Mouse (Mus musculus) hindbrain, embryonic 15.5 days (tissue): Measurements from ENCODE around the gene Abhd12b. TPM values are rescaled to one million over a fixed set of nuclear protein-coding genes. Genes with fewer than 3 reads are reported as not detected.

Source experiments
- polyA plus RNA-seq: library from polyadenylated mRNA; unstranded; fragments of >200 nt; fragmentation: Nextera tagmentation; extraction: Ambion mirVana; gene quantifications from 2 replicates; pipeline ENCODE4 v1.2.1, GENCODE M21; 2015

The Abhd12b gene
- polyA plus RNA-seq, 1 experiment from 2014 or later, result not detected

Other genes with a start within 250 kb of the Abhd12b start
- 3.4 and 3.6 TPM in 2 replicates for gene Sav1, start 167.1 kb upstream of the Abhd12b start, polyA plus RNA-seq
- gene Nin, start 40.4 kb upstream of the Abhd12b start, polyA plus RNA-seq, result 11.3 and 12.6 TPM in 2 replicates
- 9.3 and 10.8 TPM in 2 replicates for gene Pygl, start 77.3 kb downstream of the Abhd12b start, polyA plus RNA-seq
- gene Trim9, start 193.5 kb downstream of the Abhd12b start, polyA plus RNA-seq, result 84.5 and 93.3 TPM in 2 replicates